Comparison of ENCODE assay signal across 7 mouse cellular contexts in genomic region chr1:75168472-75169464, GRCm38 (mm10). TPM values are rescaled to one million over a fixed set of nuclear protein-coding genes. Genes with fewer than 3 reads are reported as not detected.
DNase-seq lines count a peak whose midpoint lies in the region; ATAC-seq and TF ChIP-seq lines count a peak whose summit lies in the region.

Gene Zfand2b, plus strand, starts transcription at chr1:75168646.

- H3K27me3 ChIP-seq in embryonic facial prominence, embryonic 10.5 days (replicated peaks; ENCODE audit: low read depth, poor library complexity, severe bottlenecking), result no peaks in the 10 kb centered on the region
- no peaks in the 10 kb centered on the region for H3K27me3 ChIP-seq in intestine, postnatal 0 days (replicated peaks; ENCODE audit: control insufficient read depth, insufficient read depth, low read length)
- H3K27me3 ChIP-seq in midbrain, embryonic 12.5 days, result no peaks in the 10 kb centered on the region
- no peaks in the 10 kb centered on the region for H3K27me3 ChIP-seq in small intestine, adult 2 months (ENCODE audit: control insufficient read depth, insufficient read depth, low read length)

- H3K4me2 ChIP-seq in intestine, postnatal 0 days (replicated peaks; ENCODE audit: low read depth), result peak within 1 kb of the TSS; percentile 68
- H3K4me2 ChIP-seq in midbrain, embryonic 12.5 days (replicated peaks), result peak within 1 kb of the TSS; percentile 65

- TF ChIP-seq POLR2A in small intestine, adult 2 months (IDR thresholded peaks at IDR 0.05; ENCODE audit: low read depth, low read length), result peak; percentile 85

- H3K4me3 ChIP-seq in embryonic facial prominence, embryonic 10.5 days, result peak within 1 kb of the TSS; percentile 79
- peak within 1 kb of the TSS; percentile 84 for H3K4me3 ChIP-seq in intestine, postnatal 0 days (ENCODE audit: low read depth, low read length)
- peak within 1 kb of the TSS; percentile 60 for H3K4me3 ChIP-seq in midbrain, embryonic 12.5 days
- H3K4me3 ChIP-seq in small intestine, adult 2 months (ENCODE audit: low read depth, low read length), result peak within 1 kb of the TSS; percentile 75

- H3K9ac ChIP-seq in intestine, postnatal 0 days (ENCODE audit: low read depth, low read length), result peak within 1 kb of the TSS; percentile 69
- peak within 1 kb of the TSS; percentile 52 for H3K9ac ChIP-seq in midbrain, embryonic 12.5 days (replicated peaks)

- peak; percentile 98 for DNase-seq in adrenal gland, postnatal 10 days
- DNase-seq in embryonic facial prominence, embryonic 10.5 days (ENCODE audit: low spot score), result peak; percentile 98
- DNase-seq in gonadal fat pad, adult 2 months (ENCODE audit: low read depth), result peak; percentile 77
- peak; percentile 97 for DNase-seq in left cerebral cortex, postnatal 4 days

- no peaks in the 10 kb centered on the region for H3K9me3 ChIP-seq in embryonic facial prominence, embryonic 10.5 days
- no peaks in the 10 kb centered on the region for H3K9me3 ChIP-seq in intestine, postnatal 0 days (ENCODE audit: control insufficient read depth)
- no peaks in the 10 kb centered on the region for H3K9me3 ChIP-seq in midbrain, embryonic 12.5 days

- peaks cover 41% of the 10 kb centered on the region for H3K36me3 ChIP-seq in embryonic facial prominence, embryonic 10.5 days (replicated peaks)
- peaks cover 39% of the 10 kb centered on the region for H3K36me3 ChIP-seq in intestine, postnatal 0 days (ENCODE audit: control insufficient read depth, insufficient read depth)
- H3K36me3 ChIP-seq in midbrain, embryonic 12.5 days, result peaks cover 40% of the 10 kb centered on the region
- peaks cover 34% of the 10 kb centered on the region for H3K36me3 ChIP-seq in small intestine, adult 2 months (ENCODE audit: control insufficient read depth, insufficient read depth, low read length)

- H3K27ac ChIP-seq in embryonic facial prominence, embryonic 10.5 days (replicated peaks), result peak within 1 kb of the TSS; percentile 88
- peak within 1 kb of the TSS; percentile 91 for H3K27ac ChIP-seq in intestine, postnatal 0 days (ENCODE audit: low read depth, low read length)
- H3K27ac ChIP-seq in midbrain, embryonic 12.5 days (replicated peaks), result peak within 1 kb of the TSS; percentile 79
- peak within 1 kb of the TSS; percentile 47 for H3K27ac ChIP-seq in small intestine, adult 2 months (ENCODE audit: insufficient read depth, low read depth, low read length)

- H3K4me1 ChIP-seq in embryonic facial prominence, embryonic 10.5 days, result peaks cover 15% of the 10 kb centered on the region
- peaks cover 7% of the 10 kb centered on the region; the same call in 1 of the 2 replicates for H3K4me1 ChIP-seq in intestine, postnatal 0 days (replicated peaks; ENCODE audit: control insufficient read depth, insufficient read depth, low read length)
- peaks cover 10% of the 10 kb centered on the region for H3K4me1 ChIP-seq in midbrain, embryonic 12.5 days
- H3K4me1 ChIP-seq in small intestine, adult 2 months (ENCODE audit: control insufficient read depth, insufficient read depth, insufficient read length, low read length), result peaks cover 5% of the 10 kb centered on the region

- 0 out of 2 replicates have a peak, but pooled peaks have one; percentile 32 for TF ChIP-seq CTCF in intestine, postnatal 0 days (IDR thresholded peaks at IDR 0.05; ENCODE audit: low read depth)
- TF ChIP-seq CTCF in small intestine, adult 2 months (IDR thresholded peaks at IDR 0.05; ENCODE audit: extremely low read depth, insufficient read length, insufficient replicate concordance, low read depth, low read length), result no peak

- under 1% methylated on average over 59 of the region's 59 CpGs for WGBS in embryonic facial prominence, embryonic 10.5 days
- WGBS in intestine, postnatal 0 days, result under 1% methylated on average over 59 of the region's 59 CpGs
- under 1% methylated on average over 59 of the region's 59 CpGs for WGBS in midbrain, embryonic 12.5 days
- 3% methylated on average over 59 of the region's 59 CpGs for WGBS in small intestine, adult 2 months

- intact Hi-C loops in left cerebral cortex, postnatal 4 days (cut with DNase I), result no loop called here

- peak; percentile 99 for ATAC-seq in intestine, postnatal 0 days
- ATAC-seq in midbrain, embryonic 12.5 days (ENCODE audit: low FRiP score, low read depth), result peak; percentile 96

RNA-seq across cellular contexts. Expression of gene Zfand2b, which starts in this region (rescaled TPM):
- 10 to 100 TPM; 27.5 to 29.4 TPM for total RNA-seq in adrenal gland, postnatal 10 days (2021)
- polyA plus RNA-seq in embryonic facial prominence, embryonic 10.5 days (2016; fragmentation: Nextera tagmentation; extraction: Ambion mirVana), result 32.6 and 33.6 TPM in 2 replicates
- 46.3 and 61.0 TPM in 2 replicates for polyA plus RNA-seq in gonadal fat pad, adult 2 months (2012; rRNA removed)
- 47.5 and 51.2 TPM in 2 replicates for polyA plus RNA-seq in intestine, postnatal 0 days (2015; fragmentation: Nextera tagmentation; extraction: Ambion mirVana)
- total RNA-seq in left cerebral cortex, postnatal 4 days (2021), result 10 to 100 TPM; 19.2 to 21.4 TPM
- polyA plus RNA-seq in midbrain, embryonic 12.5 days (2016; fragmentation: Nextera tagmentation; extraction: Ambion mirVana), result 34.1 and 36.8 TPM in 2 replicates
- 45.0 and 106 TPM in 2 replicates for polyA plus RNA-seq in small intestine, adult 2 months (2012; rRNA removed)

Comparison
In these comparisons a context has a peak if more than half of its experiments do, and no peak if none do; other contexts are left out.
1. Peak in every context shown above with its lines: DNase-seq, ATAC-seq, H3K4me3 ChIP-seq and H3K27ac ChIP-seq.